ENCODE assay signal across 10 mouse cellular contexts in genomic region chr8:108931837-108932236, GRCm38 (mm10).
DNase-seq lines count a peak whose midpoint lies in the region; ATAC-seq lines count a peak whose summit lies in the region.
"Had no signal": no experiment of that assay in that cellular context is flagged by ENCODE, and none has a peak within 500 bp of the region (broad histone marks: within the 10 kb centered on the region; RNA-seq: fewer than 3 reads in every experiment).

No protein-coding gene starts in this region.

- H3K27me3 ChIP-seq in embryonic facial prominence, embryonic 15.5 days: no peaks in the 10 kb centered on the region
- H3K27me3 ChIP-seq: intestine, embryonic 15.5 days had no signal

- H3K36me3 ChIP-seq in embryonic facial prominence, embryonic 15.5 days: peaks cover 11% of the 10 kb centered on the region; the same call in 1 of the 2 replicates

- peak; percentile 13 to 22 for DNase-seq in left cerebral cortex, adult 18-20 months (ENCODE audit: low spot score in 2 of 2)
- DNase-seq in left cerebral cortex, postnatal 10 days (ENCODE audit: extremely low spot score in 1 of 2, low spot score in 2 of 2): no peak
- peak; percentile 34 for DNase-seq in T-cell, adult 2 months (ENCODE audit: low spot score)
- DNase-seq in lung, postnatal 36 days: peak; percentile 24
- no peak for DNase-seq in gastrocnemius, postnatal 36 days
- DNase-seq in retina, embryonic 14.5 days (ENCODE audit: low spot score): no peak
- DNase-seq in cerebellum, adult 18-20 months: no peak
- DNase-seq: adrenal gland, postnatal 36 days had no signal

- 0 out of 2 replicates have a peak overlapping the region, but pooled peaks have one; percentile 13 for H3K4me2 ChIP-seq in embryonic facial prominence, embryonic 15.5 days (replicated peaks)
- H3K4me2 ChIP-seq: intestine, embryonic 15.5 days had no signal

- ATAC-seq in embryonic facial prominence, embryonic 15.5 days (ENCODE audit: insufficient number of reproducible peaks, low FRiP score, low TSS enrichment, low read depth): no peak
- ATAC-seq: intestine, embryonic 15.5 days had no signal

- H3K4me1 ChIP-seq in embryonic facial prominence, embryonic 15.5 days: peaks cover 15% of the 10 kb centered on the region

- H3K4me3 ChIP-seq in embryonic facial prominence, embryonic 15.5 days (replicated peaks): no peak overlapping the region
- H3K4me3 ChIP-seq: intestine, embryonic 15.5 days had no signal

- no peaks in the 10 kb centered on the region for H3K9me3 ChIP-seq in embryonic facial prominence, embryonic 15.5 days (replicated peaks)
- H3K9me3 ChIP-seq: intestine, embryonic 15.5 days had no signal

- 37% methylated on average over 13 of the region's 13 CpGs for WGBS in embryonic facial prominence, embryonic 15.5 days

- H3K27ac ChIP-seq in embryonic facial prominence, embryonic 15.5 days (replicated peaks): no peak overlapping the region
- H3K27ac ChIP-seq: intestine, embryonic 15.5 days had no signal

- no peak overlapping the region for H3K9ac ChIP-seq in embryonic facial prominence, embryonic 15.5 days
- H3K9ac ChIP-seq: intestine, embryonic 15.5 days had no signal

- intact Hi-C loops in left cerebral cortex, postnatal 10 days (cut with DNase I): no loop called here
- intact Hi-C loops in gastrocnemius, postnatal 36 days (cut with DNase I): no loop called here

Comparison
In these comparisons a context has a peak if more than half of its experiments do, and no peak if none do; other contexts are left out.
1. DNase-seq: peak in left cerebral cortex, adult 18-20 months (2 of 2), T-cell, adult 2 months (single experiment) and lung, postnatal 36 days (single experiment); none in left cerebral cortex, postnatal 10 days (0 of 2), gastrocnemius, postnatal 36 days (0 of 2), retina, embryonic 14.5 days (single experiment) and cerebellum, adult 18-20 months (0 of 2).